Mouse (Mus musculus) brain, adult 2 months (tissue): ENCODE measurements at regions not wholly inside any gene's neighbourhood (a gene's known extent, or its start where the extent isn't known, plus 50 kb on each side); places are given as distances from the start of the nearest gene placed in this dataset.
A peak's percentile ranks its signal among the peaks of the same experiment; 100 is the strongest.

ENCODE experiments used
- DNase-seq: peaks from one replicate; pipeline ENCODE4 v3.0.0; 2011; ENCODE audit warnings: low read depth, low spot score

GRCm38 (mm10) chr8:27677143-27678106 is 230.0 kb downstream of the Poteg start:
- DNase-seq: peak; percentile 75

- DNase-seq: peak; percentile 66
Measured at GRCm38 (mm10) chr8:27679164-27679563, 231.7 kb downstream of the Poteg start.

GRCm38 (mm10) chr8:27721988-27722387 is 274.5 kb downstream of the Poteg start:
- peak; percentile 5 for DNase-seq

- no peak for DNase-seq
Measured at GRCm38 (mm10) chr8:27770296-27770695, 322.8 kb downstream of the Poteg start.

GRCm38 (mm10) chr8:27770803-27771202 is 323.3 kb downstream of the Poteg start:
- peak; percentile 27 for DNase-seq

GRCm38 (mm10) chr8:27771250-27771649 is 323.8 kb downstream of the Poteg start:
- no peak for DNase-seq

- no peak for DNase-seq
Measured at GRCm38 (mm10) chr8:27778982-27779381, 331.5 kb downstream of the Poteg start.
